Mouse (Mus musculus) kidney, embryonic 15.5 days (tissue): ENCODE measurements at regions not wholly inside any gene's neighbourhood (a gene's known extent, or its start where the extent isn't known, plus 50 kb on each side); places are given as distances from the start of the nearest gene placed in this dataset.

ENCODE experiments used
- ATAC-seq: fragments of 200-750 bp; cut with Nextera tagmentation; replicated peaks from 2 replicates; pipeline ENCODE4 v1.8.0; 2017; ENCODE audit warnings: moderate TSS enrichment; ENCODE audit not compliant: low FRiP score
- H3K27ac ChIP-seq: fragments of 300-500 bp; sonication (generic); 2 replicates; pipeline ENCODE4 v1.5.1; 2015; ENCODE audit warnings: mild to moderate bottlenecking, inconsistent platforms
- H3K27me3 ChIP-seq: fragments of 300-500 bp; sonication (generic); 2 replicates; pipeline ENCODE4 v1.6.1; 2015; ENCODE audit warnings: inconsistent platforms
- H3K36me3 ChIP-seq: fragments of 300-500 bp; sonication (generic); 2 replicates; pipeline ENCODE4 v1.6.1; 2015; ENCODE audit warnings: inconsistent platforms
- H3K4me1 ChIP-seq: fragments of 300-500 bp; sonication (generic); 2 replicates; pipeline ENCODE4 v1.6.1; 2015; ENCODE audit warnings: inconsistent platforms
- H3K4me2 ChIP-seq: fragments of 300-500 bp; sonication (generic); 2 replicates; pipeline ENCODE4 v1.6.1; 2015; ENCODE audit warnings: moderate library complexity, mild to moderate bottlenecking, inconsistent platforms
- H3K4me3 ChIP-seq: fragments of 300-500 bp; sonication (generic); replicated peaks from 2 replicates; pipeline ENCODE4 v1.5.1; 2015; ENCODE audit warnings: mild to moderate bottlenecking, inconsistent platforms
- H3K9ac ChIP-seq: fragments of 300-500 bp; sonication (generic); 2 replicates; pipeline ENCODE4 v1.6.1; 2015; ENCODE audit warnings: mild to moderate bottlenecking, inconsistent platforms
- H3K9me3 ChIP-seq: fragments of 300-500 bp; sonication (generic); replicated peaks from 2 replicates; pipeline ENCODE4 v1.6.1; 2016; ENCODE audit warnings: inconsistent platforms
- WGBS: fragments of 180-500 bp; shearing (Covaris S2); methylation state at CpG from one replicate; pipeline ENCODE4 v1.1.7; 2015; ENCODE audit warnings: mixed read lengths; 5-methylcytosine and 5-hydroxymethylcytosine counted together

DNA sequence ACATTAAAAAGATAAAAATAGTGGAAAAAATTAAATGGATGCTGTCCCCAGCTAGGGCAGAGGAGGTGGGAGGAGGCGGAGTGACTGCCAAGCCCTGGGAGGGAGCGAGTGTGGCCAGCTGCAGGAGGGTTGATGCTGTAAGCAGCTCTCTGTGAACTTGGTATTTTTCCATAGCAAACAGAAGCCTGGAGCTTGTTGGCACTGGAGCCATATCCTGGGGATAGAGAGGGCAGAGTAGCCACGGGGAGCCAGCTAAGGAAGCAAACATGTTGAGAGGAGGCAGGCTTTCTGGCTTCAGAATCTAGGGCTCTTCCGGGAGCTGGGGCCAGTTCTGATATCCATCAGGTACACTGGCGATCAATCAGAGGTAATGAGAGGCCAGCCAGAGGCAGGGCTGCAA, 223.2 kb upstream of the Rbfox1 start:
- no peaks in the 10 kb centered on the region for H3K36me3 ChIP-seq
- 62% methylated on average over 5 of the region's 5 CpGs for WGBS
- no peak for ATAC-seq
- no peaks in the 10 kb centered on the region for H3K4me1 ChIP-seq
- no peaks in the 10 kb centered on the region for H3K9me3 ChIP-seq
- H3K9ac ChIP-seq: no peak overlapping the region
- H3K4me2 ChIP-seq: no peak overlapping the region
- H3K4me3 ChIP-seq: no peak overlapping the region
- H3K27ac ChIP-seq: no peak overlapping the region
- H3K27me3 ChIP-seq: no peaks in the 10 kb centered on the region

- ATAC-seq: no peak
- Histone ChIP-seq H3K27me3 (no peaks in the 10 kb centered on the region), H3K36me3 (no peaks in the 10 kb centered on the region), H3K4me3 (no peak overlapping the region), H3K9me3 (no peaks in the 10 kb centered on the region), H3K27ac (no peak overlapping the region), H3K4me1 (no peaks in the 10 kb centered on the region), H3K9ac (no peak overlapping the region), H3K4me2 (no peak overlapping the region)
- 82% methylated on average over 1 of the region's 1 CpGs for WGBS
Measured at GRCm38 (mm10) chr16:5651551-5651950, 233.6 kb upstream of the Rbfox1 start.

GRCm38 (mm10) chr16:5651002-5651401, 234.2 kb upstream of the Rbfox1 start:
- ATAC-seq: no peak
- Histone ChIP-seq H3K9me3 (no peaks in the 10 kb centered on the region), H3K36me3 (no peaks in the 10 kb centered on the region), H3K4me3 (no peak overlapping the region), H3K27me3 (no peaks in the 10 kb centered on the region), H3K27ac (no peak overlapping the region), H3K4me2 (no peak overlapping the region), H3K4me1 (no peaks in the 10 kb centered on the region), H3K9ac (no peak overlapping the region)
- 70% methylated on average over 4 of the region's 4 CpGs for WGBS

GRCm38 (mm10) chr16:5639956-5640355, 245.2 kb upstream of the Rbfox1 start:
- ATAC-seq: no peak

DNA sequence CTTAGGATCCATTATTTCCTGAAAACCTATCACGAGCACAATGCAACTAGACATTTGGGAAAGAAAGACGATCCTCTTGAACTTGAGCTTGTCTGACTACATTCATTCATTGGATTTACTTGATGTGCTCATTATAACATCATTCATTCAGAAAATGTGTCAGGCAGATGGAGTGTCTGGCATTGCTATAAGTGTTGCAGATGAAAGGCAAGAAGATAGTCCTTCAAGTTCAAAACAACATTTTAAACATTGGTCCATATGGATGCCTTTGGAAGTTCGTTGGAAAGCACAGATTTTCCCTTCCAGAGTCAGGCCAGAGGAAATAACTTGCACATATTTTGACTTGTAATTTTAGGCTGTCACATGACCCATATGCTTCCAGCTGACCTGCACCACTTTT, 255.2 kb upstream of the Rbfox1 start:
- ATAC-seq: no peak
- H3K4me1 ChIP-seq: peaks cover 22% of the 10 kb centered on the region
- no peaks in the 10 kb centered on the region for H3K36me3 ChIP-seq
- WGBS: 76% methylated on average over 3 of the region's 3 CpGs
- H3K27ac ChIP-seq: no peak overlapping the region
- no peak overlapping the region for H3K9ac ChIP-seq
- no peaks in the 10 kb centered on the region for H3K27me3 ChIP-seq
- H3K4me2 ChIP-seq: no peak overlapping the region
- H3K4me3 ChIP-seq: no peak overlapping the region
- no peaks in the 10 kb centered on the region for H3K9me3 ChIP-seq

More at GRCm38 (mm10) chr16:5639956-5640355, 245.2 kb upstream of the Rbfox1 start:
- H3K4me1 ChIP-seq: no peaks in the 10 kb centered on the region
- WGBS: 65% methylated on average over 5 of the region's 5 CpGs
- H3K9ac ChIP-seq: no peak overlapping the region
- no peak overlapping the region for H3K4me3 ChIP-seq
- H3K4me2 ChIP-seq: no peak overlapping the region
- H3K36me3 ChIP-seq: no peaks in the 10 kb centered on the region
- no peak overlapping the region for H3K27ac ChIP-seq
- H3K27me3 ChIP-seq: no peaks in the 10 kb centered on the region
- no peaks in the 10 kb centered on the region for H3K9me3 ChIP-seq

GRCm38 (mm10) chr16:5627910-5628309, 257.2 kb upstream of the Rbfox1 start:
- Histone ChIP-seq H3K4me2 (no peak overlapping the region), H3K36me3 (no peaks in the 10 kb centered on the region), H3K9me3 (no peaks in the 10 kb centered on the region), H3K9ac (no peak overlapping the region), H3K4me1 (peaks cover 24% of the 10 kb centered on the region), H3K27me3 (no peaks in the 10 kb centered on the region), H3K27ac (peak overlapping the region; percentile 56), H3K4me3 (no peak overlapping the region)
- 28% methylated on average over 4 of the region's 4 CpGs for WGBS
- no peak for ATAC-seq

DNA sequence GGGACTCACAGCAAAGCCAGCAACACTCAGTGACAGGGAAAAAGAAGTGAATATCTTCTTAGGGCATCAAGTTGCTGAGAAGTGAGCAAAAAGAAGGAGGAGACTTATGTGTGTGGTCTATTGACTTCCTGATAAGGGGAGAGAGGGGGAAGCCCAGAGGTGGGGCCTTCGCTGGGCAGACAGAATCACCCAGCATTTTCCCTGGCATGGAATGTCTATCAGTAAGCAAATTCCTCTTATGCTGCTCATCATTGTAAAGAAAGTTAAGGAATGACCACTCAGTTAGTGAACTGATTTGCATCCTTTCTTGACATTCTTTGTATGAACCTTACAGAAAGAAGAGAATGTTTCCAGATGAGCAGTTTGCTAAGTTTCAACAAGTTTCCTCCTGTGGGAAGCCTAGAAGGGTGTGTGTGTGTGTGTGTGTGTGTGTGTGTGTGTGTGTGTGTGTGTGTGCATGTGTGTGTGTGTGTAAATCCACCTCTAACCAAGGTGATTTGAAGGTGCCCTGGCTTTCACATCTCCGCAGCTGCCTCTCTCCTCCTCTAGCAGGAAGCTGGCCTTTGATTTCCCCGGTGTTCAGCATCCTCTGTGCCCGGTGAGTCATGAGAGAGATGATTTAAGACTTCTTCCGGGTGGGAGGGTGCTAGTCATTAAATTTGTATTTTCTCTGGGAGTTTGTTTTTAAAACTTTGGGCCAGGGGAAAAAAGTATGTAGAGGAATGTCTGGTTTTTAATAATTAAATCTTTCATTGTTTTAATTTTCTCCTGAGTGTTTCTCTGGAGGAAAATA, 257.8 kb upstream of the Rbfox1 start:
- ATAC-seq: no peak; the same call in none of the 2 replicates
- Histone ChIP-seq H3K9me3 (no peaks in the 10 kb centered on the region), H3K4me3 (no peak overlapping the region), H3K27me3 (no peaks in the 10 kb centered on the region), H3K36me3 (no peaks in the 10 kb centered on the region), H3K4me2 (no peak overlapping the region), H3K9ac (no peak overlapping the region), H3K4me1 (peaks cover 24% of the 10 kb centered on the region), H3K27ac (no peak overlapping the region)
- 15% methylated on average over 5 of the region's 5 CpGs for WGBS

DNA sequence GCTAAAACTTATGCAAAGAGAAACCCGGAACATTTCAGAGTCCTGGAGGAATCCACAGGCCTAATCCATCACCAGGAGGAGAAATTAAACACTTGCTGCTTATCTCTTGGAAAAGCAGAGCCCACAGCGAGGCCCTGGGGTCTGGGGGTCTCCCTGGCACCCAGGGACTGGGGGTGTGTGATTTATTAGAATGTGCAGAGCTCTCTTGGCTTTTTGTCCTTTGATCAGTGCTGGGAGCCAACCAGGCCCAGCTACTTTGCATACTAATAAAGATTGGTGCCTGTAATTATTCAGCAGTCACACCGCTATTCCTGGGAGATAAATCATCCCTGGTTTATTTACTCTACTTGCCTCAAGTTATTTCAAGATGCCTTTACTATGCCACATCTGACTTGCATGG, 260.0 kb upstream of the Rbfox1 start:
- Histone ChIP-seq H3K9ac (no peak overlapping the region), H3K27me3 (no peaks in the 10 kb centered on the region), H3K4me1 (peaks cover 24% of the 10 kb centered on the region), H3K36me3 (no peaks in the 10 kb centered on the region), H3K27ac (no peak overlapping the region), H3K9me3 (no peaks in the 10 kb centered on the region), H3K4me3 (no peak overlapping the region), H3K4me2 (no peak overlapping the region)
- WGBS: 27% methylated on average over 3 of the region's 3 CpGs
- ATAC-seq: no peak; the same call in 1 of the 2 replicates

GRCm38 (mm10) chr16:5620566-5620965, 264.6 kb upstream of the Rbfox1 start:
- WGBS: 85% methylated on average over 3 of the region's 3 CpGs
- H3K4me1 ChIP-seq: peaks cover 19% of the 10 kb centered on the region

DNA sequence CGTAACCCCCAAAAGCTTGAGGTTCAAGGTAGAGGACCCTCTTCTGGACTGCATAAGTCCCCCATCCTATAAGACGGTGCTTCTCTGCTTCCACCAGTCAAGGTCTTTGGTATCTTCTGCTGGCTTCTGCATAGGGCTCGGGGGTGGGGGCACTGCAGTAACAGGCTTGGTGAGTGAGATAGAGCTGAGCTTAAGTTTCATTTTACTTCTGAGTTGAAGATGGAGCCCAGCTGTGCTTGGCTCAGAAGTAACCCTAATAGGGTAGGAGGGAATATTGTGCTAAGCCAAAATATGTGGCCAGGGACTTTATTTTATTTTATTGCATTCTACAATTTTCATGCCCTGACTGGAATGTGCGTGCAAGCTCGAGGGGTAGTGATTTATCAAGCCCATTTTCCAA, 268.8 kb upstream of the Rbfox1 start:
- Histone ChIP-seq H3K27me3 (no peaks in the 10 kb centered on the region), H3K9me3 (no peaks in the 10 kb centered on the region), H3K4me1 (peaks cover 24% of the 10 kb centered on the region), H3K4me2 (peak overlapping the region; percentile 26; the same call in 1 of the 2 replicates), H3K27ac (no peak overlapping the region), H3K9ac (no peak overlapping the region), H3K4me3 (no peak overlapping the region), H3K36me3 (no peaks in the 10 kb centered on the region)
- 37% methylated on average over 5 of the region's 5 CpGs for WGBS
- ATAC-seq: peak; percentile 76

More at GRCm38 (mm10) chr16:5620566-5620965, 264.6 kb upstream of the Rbfox1 start:
- Histone ChIP-seq H3K36me3 (no peaks in the 10 kb centered on the region), H3K4me2 (no peak overlapping the region), H3K9me3 (no peaks in the 10 kb centered on the region), H3K27ac (no peak overlapping the region), H3K4me3 (no peak overlapping the region), H3K27me3 (no peaks in the 10 kb centered on the region), H3K9ac (no peak overlapping the region)
- ATAC-seq: no peak

- no peak for ATAC-seq
- H3K4me2 ChIP-seq: no peak overlapping the region
- no peak overlapping the region for H3K27ac ChIP-seq
- H3K4me3 ChIP-seq: no peak overlapping the region
- 78% methylated on average over 6 of the region's 6 CpGs for WGBS
- no peak overlapping the region for H3K9ac ChIP-seq
- H3K27me3 ChIP-seq: no peaks in the 10 kb centered on the region
- H3K36me3 ChIP-seq: no peaks in the 10 kb centered on the region
- no peaks in the 10 kb centered on the region for H3K9me3 ChIP-seq
- H3K4me1 ChIP-seq: no peaks in the 10 kb centered on the region
Measured at GRCm38 (mm10) chr16:5595359-5595758, 289.8 kb upstream of the Rbfox1 start.

- Histone ChIP-seq H3K4me1 (peaks cover 4% of the 10 kb centered on the region; the same call in 1 of the 2 replicates), H3K9me3 (no peaks in the 10 kb centered on the region), H3K27me3 (no peaks in the 10 kb centered on the region), H3K27ac (no peak overlapping the region), H3K4me3 (no peak overlapping the region), H3K4me2 (no peak overlapping the region), H3K36me3 (no peaks in the 10 kb centered on the region), H3K9ac (no peak overlapping the region)
- WGBS: 49% methylated on average over 3 of the region's 3 CpGs
- no peak for ATAC-seq
Measured at GRCm38 (mm10) chr16:5578333-5578732, 306.8 kb upstream of the Rbfox1 start.

DNA sequence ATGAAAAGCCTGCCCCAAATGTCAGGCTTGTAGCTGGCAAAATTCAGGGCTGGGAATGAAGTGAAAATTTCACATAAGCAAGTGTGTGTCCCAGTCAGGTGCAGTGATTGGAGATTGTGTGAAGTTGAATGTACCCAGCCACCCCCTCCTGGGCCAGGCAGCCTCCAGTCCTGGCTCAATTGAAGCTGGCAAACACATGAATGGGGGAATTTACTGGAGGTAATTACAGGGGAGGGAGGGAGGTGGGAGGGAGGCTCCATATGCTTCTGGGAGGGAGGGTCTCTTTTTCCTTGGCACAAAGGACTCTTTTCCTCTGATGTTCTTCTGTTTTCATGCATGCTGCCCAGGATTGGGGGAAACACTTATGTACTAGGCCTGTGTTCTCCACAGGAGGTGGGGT, 312.4 kb upstream of the Rbfox1 start:
- Histone ChIP-seq H3K36me3 (no peaks in the 10 kb centered on the region), H3K4me3 (no peak overlapping the region), H3K4me1 (no peaks in the 10 kb centered on the region), H3K9me3 (no peaks in the 10 kb centered on the region), H3K9ac (no peak overlapping the region), H3K27ac (no peak overlapping the region), H3K4me2 (no peak overlapping the region), H3K27me3 (no peaks in the 10 kb centered on the region)
- no peak for ATAC-seq
